Mouse (Mus musculus) right cerebral cortex, postnatal 25 days (tissue): ENCODE results near the gene Slc22a15.
A peak's percentile ranks its signal among the peaks of the same experiment; 100 is the strongest.
"Not testable (repeated sequence)": the region's sequence is repeated elsewhere in the genome, so short reads cannot be mapped to it uniquely, and the experiment has no call there.

Source experiments
- DNase-seq: peaks from one replicate; pipeline ENCODE4 v3.0.0; 2022

Gene Slc22a15

GRCm38 (mm10) chr3:101860151-101860550 is 64.1 kb downstream of the Slc22a15 start:
- peak; percentile 45 for DNase-seq

DNA sequence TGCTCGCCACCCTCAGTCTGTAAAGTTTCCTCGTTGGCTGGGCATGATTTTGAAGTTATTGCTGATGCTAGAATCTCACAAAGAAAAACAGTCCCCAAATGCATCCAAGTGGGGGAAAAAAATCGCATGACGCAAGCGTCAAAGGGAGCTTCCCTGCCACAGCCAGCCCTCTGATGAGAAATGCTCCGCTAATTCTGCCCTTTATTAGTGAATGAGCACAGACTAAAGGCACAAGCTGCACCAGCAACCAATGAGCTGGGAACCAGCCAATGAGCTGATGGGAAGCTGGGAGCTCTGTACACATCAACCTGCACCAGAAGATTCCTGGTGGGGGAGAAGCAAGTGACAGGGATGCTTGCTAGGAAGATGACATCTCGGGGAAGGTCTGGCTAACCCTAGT is 64.5 kb downstream of the Slc22a15 start:
- DNase-seq: no peak

- no peak for DNase-seq
Observed at GRCm38 (mm10) chr3:101854075-101854474, 70.2 kb downstream of the Slc22a15 start.

DNA sequence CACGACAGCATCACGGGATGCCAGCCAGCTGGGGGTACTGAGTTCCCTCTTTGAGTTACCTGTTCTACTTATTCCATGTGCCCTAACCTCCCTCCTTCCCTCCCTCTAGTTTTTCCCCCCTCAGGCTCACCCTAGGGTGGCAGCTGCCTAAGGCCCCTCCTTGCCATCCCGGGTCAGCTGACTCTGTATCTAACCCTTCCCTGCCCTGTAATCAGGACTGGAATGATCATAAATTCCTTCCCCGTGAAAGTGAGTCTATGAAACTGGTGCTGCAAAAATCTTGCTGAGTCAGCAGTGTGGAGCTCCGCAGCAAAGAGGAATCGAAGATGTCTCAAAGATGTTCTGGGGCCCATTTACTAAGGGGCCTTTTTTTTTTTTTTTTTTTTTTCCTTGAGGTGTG is 72.9 kb downstream of the Slc22a15 start:
- no peak for DNase-seq

GRCm38 (mm10) chr3:101848816-101849215 is 75.4 kb downstream of the Slc22a15 start, which contains the start of gene Mab21l3:
Gene Mab21l3 (minus strand): TSS chr3:101848959.
- no peak for DNase-seq

DNA sequence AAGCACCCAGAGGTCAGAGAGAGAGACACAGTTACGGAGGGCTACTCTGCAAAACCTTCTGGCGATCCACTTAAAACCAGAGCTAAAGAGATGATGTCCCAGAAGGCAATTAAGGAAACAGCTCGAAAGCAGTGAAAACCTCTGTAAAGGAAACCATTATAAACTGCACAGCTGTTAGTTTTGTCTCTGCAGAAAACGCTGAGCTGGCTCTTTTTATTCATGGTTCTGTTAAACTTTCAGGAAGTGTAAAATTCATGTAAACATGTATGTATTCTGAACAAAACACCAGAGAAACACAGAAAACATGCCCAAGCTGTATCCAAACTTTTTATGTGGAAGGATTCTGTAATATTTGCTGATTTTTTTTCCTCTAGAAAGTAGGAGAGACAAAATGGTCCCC is 78.2 kb downstream of the Slc22a15 start:
- no peak for DNase-seq

GRCm38 (mm10) chr3:101842372-101843094 is 81.7 kb downstream of the Slc22a15 start:
- DNase-seq: no peak

DNA sequence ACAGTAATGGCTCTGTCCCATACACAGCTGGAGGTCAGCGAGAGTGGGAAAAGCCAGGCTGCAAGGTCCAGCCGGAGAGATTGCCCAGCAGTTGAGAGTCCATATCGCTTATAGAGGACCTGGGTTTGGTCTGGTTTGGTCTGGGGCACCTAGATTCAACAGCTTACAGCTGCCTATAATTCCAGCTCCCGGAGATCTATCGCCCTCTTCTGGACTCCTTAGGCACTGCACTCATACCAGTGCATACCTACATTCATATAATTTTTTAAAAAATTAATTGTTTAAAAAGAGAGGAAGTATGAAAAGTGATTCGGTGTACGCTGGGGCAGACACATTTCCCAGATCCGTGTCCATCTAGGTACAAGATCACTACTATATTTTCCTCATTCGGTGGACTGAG is 84.9 kb downstream of the Slc22a15 start:
- DNase-seq: no peak

DNA sequence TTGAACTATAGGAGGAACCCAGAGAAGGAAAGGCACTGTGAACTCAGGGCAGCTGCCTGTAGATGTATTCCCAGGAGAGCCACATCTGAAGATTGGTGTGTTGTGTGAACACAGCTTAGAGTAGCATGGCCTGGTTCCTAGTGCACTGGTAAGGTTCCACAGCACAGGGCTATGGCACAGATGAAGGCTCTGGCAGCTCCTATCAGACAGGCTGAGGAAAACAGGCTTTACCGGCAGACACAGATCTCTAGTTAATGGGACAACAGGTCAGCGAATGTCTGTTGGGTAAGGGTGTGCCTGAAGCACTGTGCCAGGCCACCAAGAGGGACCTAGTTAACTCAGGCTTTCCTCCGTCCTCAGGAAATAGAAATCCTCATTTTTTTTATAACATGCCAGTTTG is 87.3 kb downstream of the Slc22a15 start:
- no peak for DNase-seq

GRCm38 (mm10) chr3:101836532-101836931 is 87.7 kb downstream of the Slc22a15 start:
- DNase-seq: no peak

GRCm38 (mm10) chr3:101836045-101836444 is 88.2 kb downstream of the Slc22a15 start:
- DNase-seq: peak; percentile 66

GRCm38 (mm10) chr3:101831189-101831858 is 92.9 kb downstream of the Slc22a15 start:
- DNase-seq: no peak

- no peak for DNase-seq
Observed at GRCm38 (mm10) chr3:101829881-101830616, 94.2 kb downstream of the Slc22a15 start.

DNA sequence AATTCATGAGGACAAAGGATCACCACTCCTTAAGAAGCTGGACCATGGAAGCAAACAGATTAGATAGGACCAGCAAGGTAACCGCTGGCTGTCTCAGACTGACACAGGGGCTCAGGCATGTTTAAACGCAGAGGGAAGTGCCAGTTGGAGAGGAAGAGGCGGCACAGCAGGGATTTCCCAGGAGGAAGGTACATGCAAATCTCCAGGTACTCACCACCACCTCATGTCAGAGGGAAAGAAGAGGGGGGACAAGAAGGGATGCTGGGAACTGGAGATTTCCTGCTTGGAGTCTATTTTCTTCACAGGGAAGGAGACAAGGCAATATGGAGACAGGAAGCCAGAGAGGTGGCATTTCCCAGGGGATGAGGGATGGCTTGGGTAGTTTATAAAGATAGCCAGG is 95.7 kb downstream of the Slc22a15 start:
- no peak for DNase-seq

DNA sequence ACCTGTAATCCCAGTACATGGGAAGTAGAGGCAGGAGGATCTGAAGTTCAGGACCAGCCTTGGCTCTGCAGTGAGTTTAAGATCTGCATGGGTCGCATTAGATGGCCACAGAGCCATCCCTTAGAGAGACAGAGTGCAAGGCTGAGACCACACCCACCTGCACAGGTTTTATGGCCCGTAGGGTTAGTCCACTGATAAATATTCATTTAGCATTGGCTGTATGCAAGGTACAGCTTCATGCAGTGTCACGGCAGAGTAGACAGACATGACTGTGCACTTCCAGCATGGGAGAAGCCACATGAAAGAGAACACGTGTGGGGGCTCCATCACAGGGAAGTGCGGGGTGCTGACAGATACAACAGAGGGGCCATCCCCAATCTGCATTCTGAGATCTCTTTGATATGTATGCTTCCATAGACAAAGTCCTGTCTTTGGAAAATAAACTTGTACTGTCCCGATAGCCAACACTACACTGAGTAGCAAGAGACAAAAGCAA is 97.0 kb downstream of the Slc22a15 start:
- DNase-seq: no peak

- DNase-seq: no peak
Observed at GRCm38 (mm10) chr3:101824338-101824737, 99.9 kb downstream of the Slc22a15 start.

DNA sequence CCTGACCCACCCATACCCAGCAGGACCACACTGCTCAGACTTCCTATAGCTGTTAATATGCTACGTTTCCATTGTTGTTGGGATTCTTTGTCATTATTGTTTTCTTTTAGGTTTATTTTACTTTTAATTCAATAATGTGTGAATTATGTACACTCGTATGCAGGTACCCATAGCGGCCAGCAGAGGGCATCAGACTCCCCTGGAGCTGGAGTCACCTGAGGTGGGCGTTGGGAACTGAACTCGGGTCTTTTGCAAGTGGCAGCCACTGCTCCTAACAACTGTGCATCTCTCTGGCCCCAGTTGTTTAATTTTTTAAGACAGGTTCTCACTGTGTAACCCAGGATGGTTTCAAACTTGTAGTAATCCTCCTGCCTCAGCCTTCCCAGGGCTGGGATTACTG is 102.2 kb downstream of the Slc22a15 start:
- DNase-seq: no peak

DNA sequence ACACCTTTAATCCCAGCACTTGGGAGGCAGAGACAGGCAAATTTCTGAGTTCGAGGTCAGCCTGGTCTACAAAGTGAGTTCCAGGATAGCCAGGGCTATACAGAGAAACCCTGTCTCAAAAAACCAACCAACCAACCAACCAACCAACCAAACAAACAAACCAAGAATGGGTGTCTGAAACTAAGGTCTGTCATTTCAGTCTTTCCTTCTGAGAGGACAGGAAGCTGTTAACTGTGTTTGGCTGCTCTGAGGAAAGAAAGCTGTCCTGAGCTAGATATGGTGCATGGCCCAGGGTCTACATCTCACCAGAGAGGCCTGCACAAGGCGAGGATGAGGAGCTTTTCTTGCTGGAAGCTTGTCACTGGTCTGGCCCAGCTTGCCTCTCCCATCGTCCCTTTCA is 103.5 kb downstream of the Slc22a15 start:
- not testable (repeated sequence) for DNase-seq

DNA sequence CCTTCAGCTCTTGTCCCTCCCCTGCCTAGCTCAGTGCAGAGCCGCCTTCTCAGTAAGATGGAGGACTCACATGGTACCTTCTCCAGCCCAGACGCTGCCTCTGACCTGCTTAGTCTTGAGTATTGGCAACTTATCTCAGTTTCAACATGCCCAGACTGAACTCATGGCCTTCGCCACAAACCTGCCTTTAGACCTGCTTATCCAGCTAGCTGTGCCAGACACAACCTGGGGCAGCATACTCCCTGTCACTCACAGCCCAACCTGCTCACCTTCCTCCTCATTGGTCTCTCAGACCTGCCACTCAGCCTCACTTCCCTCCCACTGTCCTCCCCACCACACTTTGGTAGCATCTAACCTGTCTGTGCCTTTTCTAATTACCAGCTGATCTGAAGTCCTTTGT is 108.2 kb downstream of the Slc22a15 start:
- no peak for DNase-seq

- no peak for DNase-seq
Observed at GRCm38 (mm10) chr3:101814790-101815189, 109.5 kb downstream of the Slc22a15 start.

DNA sequence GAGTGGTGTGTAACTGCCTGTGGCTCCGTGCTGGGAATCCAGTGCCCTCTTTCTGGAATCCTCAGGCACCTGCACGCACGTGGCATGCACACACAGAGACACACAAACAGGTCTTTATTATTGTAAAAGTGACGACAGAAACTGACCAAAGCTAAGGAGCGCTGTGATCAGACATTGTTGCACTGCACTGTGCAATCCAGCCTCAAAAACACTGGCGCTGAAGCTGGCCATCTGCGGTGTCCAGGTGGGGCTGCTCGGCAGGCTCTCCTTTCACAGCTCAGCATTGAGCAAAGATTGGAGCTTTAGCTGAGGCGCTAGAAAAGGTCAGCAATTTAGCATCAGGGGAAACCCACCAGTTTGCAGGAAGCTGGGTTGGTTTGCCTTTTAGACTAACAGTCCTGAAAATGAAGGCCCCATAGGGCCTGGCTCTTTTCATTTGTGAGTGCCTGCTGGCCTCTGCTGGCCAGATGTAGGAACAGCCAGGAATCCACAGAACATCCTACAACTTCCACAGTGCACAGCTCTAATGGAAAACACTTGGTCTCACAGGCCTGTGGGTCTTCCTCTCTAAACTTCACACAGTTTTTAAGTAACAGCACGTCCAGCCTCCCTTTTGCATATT is 111.8 kb downstream of the Slc22a15 start:
- peak; percentile 75 for DNase-seq

DNA sequence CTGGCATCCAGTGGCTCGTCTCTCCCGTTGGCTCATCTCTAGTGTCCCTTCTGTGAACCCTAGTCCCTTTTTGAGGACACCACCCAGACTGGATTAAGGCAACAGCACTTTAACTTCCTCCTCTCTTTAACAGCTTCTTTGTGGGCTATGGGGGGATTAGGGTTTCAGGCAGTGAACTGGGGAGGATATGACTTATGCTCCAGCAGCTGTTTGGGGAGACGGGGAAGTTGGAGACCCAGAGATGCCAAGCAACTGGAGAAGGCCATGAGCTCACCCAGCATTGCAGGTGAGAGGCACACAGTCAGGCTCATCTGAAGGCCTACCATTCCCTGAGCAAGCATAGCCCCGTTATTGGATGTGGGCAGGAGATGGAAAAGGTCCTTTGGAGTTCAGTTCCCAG is 112.3 kb downstream of the Slc22a15 start:
- DNase-seq: no peak

GRCm38 (mm10) chr3:101807646-101808045 is 116.6 kb downstream of the Slc22a15 start:
- DNase-seq: no peak
